In genomic region chr19:41872285-41872684, GRCm38 (mm10) we compare ENCODE assay signal across 32 mouse cellular contexts. TPM values are rescaled to one million over a fixed set of nuclear protein-coding genes. Genes with fewer than 3 reads are reported as not detected.
DNase-seq lines count a peak whose midpoint lies in the region; ATAC-seq lines count a peak whose summit lies in the region.
"Had no signal": no experiment of that assay in that cellular context is flagged by ENCODE, and none has a peak within 500 bp of the region (broad histone marks: within the 10 kb centered on the region; RNA-seq: fewer than 3 reads in every experiment).

No protein-coding gene starts in this region.

- H3K4me1 ChIP-seq in forebrain, embryonic 13.5 days: no peaks in the 10 kb centered on the region
- H3K4me1 ChIP-seq: embryonic facial prominence, embryonic 12.5 days; forebrain, embryonic 15.5 days; heart, embryonic 10.5 days; hindbrain, embryonic 12.5 days; intestine, embryonic 15.5 days; limb, embryonic 10.5 days; limb, embryonic 15.5 days; midbrain, embryonic 13.5 days; neural tube, embryonic 13.5 days had no signal

- DNase-seq in frontal cortex, postnatal 36 days (ENCODE audit: low spot score in 2 of 2): peak; percentile 39 to 53
- no peak for DNase-seq in frontal cortex, postnatal 10 days (ENCODE audit: low spot score in 2 of 2)
- DNase-seq in layer of hippocampus, adult 9-11 months: peak; percentile 21
- DNase-seq in layer of hippocampus, postnatal 10 days (ENCODE audit: low spot score in 2 of 2): no peak
- DNase-seq in right cerebral cortex, adult 18-20 months: peak; percentile 56
- DNase-seq in right cerebral cortex, postnatal 4 days: no peak
- DNase-seq: adrenal gland, adult 8-10 months; cerebellum, adult 11 months; cerebellum, adult 9-11 months; embryo, embryonic 11 days; gastrocnemius, postnatal 14 days; heart, postnatal 36 days; kidney, adult 8-10 months; kidney, postnatal 4 days; liver, embryonic 13.5 days; lung, adult 18-20 months; thymus, postnatal 4 days had no signal

- ATAC-seq in forebrain, embryonic 13.5 days: no peak
- ATAC-seq: forebrain, embryonic 15.5 days; hindbrain, postnatal 0 days; intestine, embryonic 15.5 days; lung, postnatal 0 days; midbrain, embryonic 13.5 days had no signal

- no peaks in the 10 kb centered on the region for H3K27me3 ChIP-seq in forebrain, embryonic 13.5 days
- H3K27me3 ChIP-seq: embryonic facial prominence, embryonic 12.5 days; forebrain, embryonic 15.5 days; hindbrain, embryonic 12.5 days; intestine, embryonic 15.5 days; limb, embryonic 15.5 days; liver, embryonic 13.5 days; midbrain, embryonic 13.5 days; neural tube, embryonic 13.5 days had no signal

- no peak overlapping the region for H3K27ac ChIP-seq in forebrain, embryonic 13.5 days
- H3K27ac ChIP-seq: embryonic facial prominence, embryonic 12.5 days; forebrain, embryonic 15.5 days; heart, embryonic 10.5 days; hindbrain, embryonic 12.5 days; hindbrain, postnatal 0 days; intestine, embryonic 15.5 days; kidney, postnatal 0 days; limb, embryonic 10.5 days; limb, embryonic 15.5 days; liver, embryonic 13.5 days; macrophage; midbrain, embryonic 13.5 days; neural tube, embryonic 13.5 days had no signal

- no peak overlapping the region for H3K4me2 ChIP-seq in forebrain, embryonic 13.5 days
- H3K4me2 ChIP-seq: embryonic facial prominence, embryonic 12.5 days; forebrain, embryonic 15.5 days; hindbrain, embryonic 12.5 days; intestine, embryonic 15.5 days; limb, embryonic 15.5 days; liver, embryonic 13.5 days; midbrain, embryonic 13.5 days; neural tube, embryonic 13.5 days had no signal

- 94% methylated on average over 2 of the region's 2 CpGs for WGBS in forebrain, embryonic 13.5 days

- no peak overlapping the region for H3K9ac ChIP-seq in forebrain, embryonic 13.5 days
- H3K9ac ChIP-seq: embryonic facial prominence, embryonic 12.5 days; forebrain, embryonic 15.5 days; hindbrain, embryonic 12.5 days; intestine, embryonic 15.5 days; limb, embryonic 15.5 days; liver, embryonic 13.5 days; midbrain, embryonic 13.5 days; neural tube, embryonic 13.5 days had no signal

- peaks cover 97% of the 10 kb centered on the region for H3K36me3 ChIP-seq in forebrain, embryonic 13.5 days (ENCODE audit: poor library complexity, severe bottlenecking)

- no peak overlapping the region for H3K4me3 ChIP-seq in forebrain, embryonic 13.5 days
- H3K4me3 ChIP-seq: embryonic facial prominence, embryonic 12.5 days; forebrain, embryonic 15.5 days; heart, embryonic 10.5 days; hindbrain, embryonic 12.5 days; intestine, embryonic 15.5 days; limb, embryonic 10.5 days; limb, embryonic 15.5 days; liver, embryonic 13.5 days; midbrain, embryonic 13.5 days; neural tube, embryonic 13.5 days had no signal

- no peaks in the 10 kb centered on the region for H3K9me3 ChIP-seq in forebrain, embryonic 13.5 days (replicated peaks)
- H3K9me3 ChIP-seq: embryonic facial prominence, embryonic 12.5 days; forebrain, embryonic 15.5 days; G1E; heart, embryonic 10.5 days; hindbrain, embryonic 12.5 days; intestine, embryonic 15.5 days; limb, embryonic 10.5 days; limb, embryonic 15.5 days; liver, embryonic 13.5 days; midbrain, embryonic 13.5 days; neural tube, embryonic 13.5 days had no signal

RNA-seq across cellular contexts. Expression of gene Rrp12, which starts 23.7 kb away (rescaled TPM):
- 10 to 100 TPM; 36.3 to 37.1 TPM for total RNA-seq in layer of hippocampus, postnatal 10 days (2021)
- polyA plus RNA-seq in forebrain, embryonic 13.5 days (2015; fragmentation: Nextera tagmentation; extraction: Ambion mirVana): 15.8 and 18.1 TPM in 2 replicates

RNA-seq across cellular contexts. Expression of gene Frat2, which starts 24.4 kb away (rescaled TPM):
- 10 to 100 TPM; 19.1 to 19.4 TPM for total RNA-seq in layer of hippocampus, postnatal 10 days (2021)
- 10.4 and 12.4 TPM in 2 replicates for polyA plus RNA-seq in forebrain, embryonic 13.5 days (2015; fragmentation: Nextera tagmentation; extraction: Ambion mirVana)

RNA-seq across cellular contexts. Expression of gene Pgam1, which starts 39.4 kb away (rescaled TPM):
- total RNA-seq in layer of hippocampus, postnatal 10 days (2021): 100 to 1,000 TPM; 451 to 486 TPM
- 505 and 567 TPM in 2 replicates for polyA plus RNA-seq in forebrain, embryonic 13.5 days (2015; fragmentation: Nextera tagmentation; extraction: Ambion mirVana)

RNA-seq across cellular contexts. Expression of gene Frat1, which starts 42.5 kb away (rescaled TPM):
- total RNA-seq in layer of hippocampus, postnatal 10 days (2021): 10 to 100 TPM; 21.1 to 23.0 TPM
- polyA plus RNA-seq in forebrain, embryonic 13.5 days (2015; fragmentation: Nextera tagmentation; extraction: Ambion mirVana): 25.7 and 27.3 TPM in 2 replicates

Comparison
In these comparisons a context has a peak if more than half of its experiments do, and no peak if none do; other contexts are left out.
1. DNase-seq: peak in frontal cortex, postnatal 36 days (2 of 2), layer of hippocampus, adult 9-11 months (single experiment) and right cerebral cortex, adult 18-20 months (single experiment); none in frontal cortex, postnatal 10 days (0 of 2), layer of hippocampus, postnatal 10 days (0 of 2) and right cerebral cortex, postnatal 4 days (single experiment).